Mouse (Mus musculus): ENCODE data around the gene Vstm2a. TPM values are rescaled to one million over a fixed set of nuclear protein-coding genes. Genes with fewer than 3 reads are reported as not detected.

The Vstm2a gene
- total RNA-seq, 1 experiment: 1.3 TPM

DNA sequence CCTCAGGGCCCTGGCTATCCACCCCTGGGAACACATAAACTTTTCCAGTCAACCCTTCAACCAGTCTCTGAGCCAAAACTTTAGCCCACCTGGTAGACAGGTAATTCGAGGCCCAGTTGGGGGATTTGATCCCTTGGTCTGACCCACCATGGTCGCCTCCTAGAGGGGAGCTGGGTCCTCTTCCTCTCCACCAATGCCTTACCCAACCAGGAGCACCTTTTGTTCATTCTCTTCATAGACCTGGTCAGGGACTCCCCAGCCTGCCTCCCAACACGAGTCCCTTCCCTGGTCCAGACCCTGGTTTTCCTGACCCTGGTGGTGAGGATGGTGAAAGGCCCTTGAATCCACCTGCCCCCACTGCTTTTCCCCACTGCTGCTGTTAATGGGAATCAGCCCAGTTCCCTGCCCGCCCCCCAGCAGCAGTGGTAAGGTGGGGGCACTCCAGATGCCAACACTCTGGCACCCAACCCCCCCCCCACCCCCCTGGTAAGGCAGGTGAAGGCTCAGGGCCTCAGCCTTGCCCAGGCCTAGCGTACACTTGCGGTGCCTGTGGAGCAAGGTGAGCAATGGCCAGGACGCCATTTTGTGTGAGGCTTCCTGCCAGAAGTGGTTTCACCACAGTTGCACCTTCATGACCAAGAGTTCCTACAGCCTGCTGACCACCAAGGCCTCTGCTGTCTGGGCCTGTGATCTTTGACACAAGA, 182.2 kb downstream of the Vstm2a start:
- Histone ChIP-seq H3K9ac (ENCODE audit: insufficient read depth, low read depth, low read length, poor library complexity, severe bottlenecking) (no peak overlapping the region), H3K27ac (ENCODE audit: insufficient read depth, low read depth, low read length, poor library complexity, severe bottlenecking) (no peak overlapping the region), H3K9me3 (ENCODE audit: control insufficient read depth, insufficient read depth, low read depth, low read length) (no peaks in the 10 kb centered on the region), H3K4me3 (ENCODE audit: insufficient read depth in 1 of 2, low read depth in 1 of 2, low read length in 2 of 2, poor library complexity in 1 of 2, severe bottlenecking in 1 of 2) (no peak overlapping the region), H3K36me3 (ENCODE audit: control insufficient read depth, insufficient read depth, low read length, poor library complexity, severe bottlenecking) (no peaks in the 10 kb centered on the region), H3K4me1 (ENCODE audit: control insufficient read depth in 2 of 2, insufficient read depth in 2 of 2, low read length in 2 of 2, poor library complexity in 1 of 2) (no peaks in the 10 kb centered on the region)
- no peak for DNase-seq (ENCODE audit: low read depth, low spot score)
- in situ Hi-C loops (cut with MboI; ENCODE audit: low sequenced_read_pairs in 2 of 2, unreplicated experiment in 2 of 2): no loop called here
- no peak for TF ChIP-seq HCFC1 (IDR thresholded peaks at IDR 0.05; ENCODE audit: borderline replicate concordance, insufficient read depth, low read length)
- TF ChIP-seq ZNF384 (IDR thresholded peaks at IDR 0.05; ENCODE audit: low read depth, low read length): no peak
- TF ChIP-seq MAFK (IDR thresholded peaks at IDR 0.05; ENCODE audit: insufficient read depth, low read depth, low read length): no peak
- TF ChIP-seq CHD2 (IDR thresholded peaks at IDR 0.05; ENCODE audit: low read depth, low read length): no peak
- TF ChIP-seq ZC3H11A (IDR thresholded peaks at IDR 0.05; ENCODE audit: borderline replicate concordance, low read depth, low read length): no peak

Measured in ES-E14 (cell line).